Mouse (Mus musculus): ENCODE data around the gene Tnp2.

Gene Tnp2

GRCm38 (mm10) chr16:10767158-10767557 lies 21.3 kb downstream of the Tnp2 start:
- DNase-seq: peak; percentile 69

- DNase-seq: no peak
These were observed 24.1 kb downstream of the Tnp2 start for GRCm38 (mm10) chr16:10764323-10764722.

- DNase-seq: no peak
These were observed 24.8 kb downstream of the Tnp2 start for GRCm38 (mm10) chr16:10763540-10764264.

- DNase-seq: no peak
These were observed 25.8 kb downstream of the Tnp2 start for GRCm38 (mm10) chr16:10762569-10763180.

GRCm38 (mm10) chr16:10761182-10761581 lies 27.3 kb downstream of the Tnp2 start:
- no peak for DNase-seq

GRCm38 (mm10) chr16:10756168-10756567 lies 32.3 kb downstream of the Tnp2 start:
- no peak for DNase-seq

GRCm38 (mm10) chr16:10754521-10755296 lies 33.8 kb downstream of the Tnp2 start:
- DNase-seq: no peak

- DNase-seq: peak; percentile 72
These were observed 38.6 kb downstream of the Tnp2 start for GRCm38 (mm10) chr16:10749824-10750223.

GRCm38 (mm10) chr16:10749226-10749625 lies 39.2 kb downstream of the Tnp2 start:
- no peak for DNase-seq

GRCm38 (mm10) chr16:10741082-10741481 lies 47.4 kb downstream of the Tnp2 start:
- no peak for DNase-seq

GRCm38 (mm10) chr16:10739854-10740398 lies 48.5 kb downstream of the Tnp2 start:
- no peak for DNase-seq

- no peak for DNase-seq
These were observed 49.6 kb downstream of the Tnp2 start for GRCm38 (mm10) chr16:10738866-10739265.

All from cerebellum, adult 8-10 months (tissue).